Mouse (Mus musculus) ES-CJ7 (cell line): ENCODE data around the gene Nrarp.

Experiments used
- DNase-seq: peaks from one replicate; pipeline ENCODE4 v3.0.0; 2011; ENCODE audit warnings: low read depth, low spot score

The Nrarp gene

GRCm38 (mm10) chr2:25180478-25180903 is at the start of gene Nrarp:
TSS of gene Nrarp (plus strand) at chr2:25180758.
- peak; percentile 96 for DNase-seq

GRCm38 (mm10) chr2:25131601-25132000 is 49.0 kb upstream of the Nrarp start:
- DNase-seq, result no peak

- DNase-seq, result no peak
Observed at GRCm38 (mm10) chr2:25137832-25138231, 42.7 kb upstream of the Nrarp start.

GRCm38 (mm10) chr2:25141185-25141584 is 39.4 kb upstream of the Nrarp start:
- peak; percentile 70 for DNase-seq

GRCm38 (mm10) chr2:25141921-25142320 is 38.6 kb upstream of the Nrarp start:
- no peak for DNase-seq

GRCm38 (mm10) chr2:25145346-25145745 is 35.2 kb upstream of the Nrarp start:
- DNase-seq, result no peak

GRCm38 (mm10) chr2:25147398-25147797 is 33.2 kb upstream of the Nrarp start:
- DNase-seq, result no peak

GRCm38 (mm10) chr2:25147892-25148291 is 32.7 kb upstream of the Nrarp start:
- no peak for DNase-seq

- no peak for DNase-seq
Observed at GRCm38 (mm10) chr2:25149643-25150042, 30.9 kb upstream of the Nrarp start.

- DNase-seq, result no peak
Observed at GRCm38 (mm10) chr2:25151280-25151956, 29.1 kb upstream of the Nrarp start.

- DNase-seq, result no peak
Observed at GRCm38 (mm10) chr2:25156177-25156576, 24.4 kb upstream of the Nrarp start.

- DNase-seq, result peak; percentile 47
Observed at GRCm38 (mm10) chr2:25156990-25157389, 23.6 kb upstream of the Nrarp start.

- DNase-seq, result peak; percentile 73
Observed at GRCm38 (mm10) chr2:25157655-25158054, 22.9 kb upstream of the Nrarp start.

- no peak for DNase-seq
Observed at GRCm38 (mm10) chr2:25167481-25167880, 13.1 kb upstream of the Nrarp start.

- peak; percentile 49 for DNase-seq
Observed at GRCm38 (mm10) chr2:25167919-25168664, 12.5 kb upstream of the Nrarp start.

- peak; percentile 38 for DNase-seq
Observed at GRCm38 (mm10) chr2:25168665-25168978, 11.9 kb upstream of the Nrarp start.

- no peak for DNase-seq
Observed at GRCm38 (mm10) chr2:25169778-25170177, 10.8 kb upstream of the Nrarp start.

- DNase-seq, result no peak
Observed at GRCm38 (mm10) chr2:25170326-25171100, 10.0 kb upstream of the Nrarp start.

- no peak for DNase-seq
Observed at GRCm38 (mm10) chr2:25171101-25171768, 9.3 kb upstream of the Nrarp start.

GRCm38 (mm10) chr2:25171769-25172153 is 8.8 kb upstream of the Nrarp start:
- no peak for DNase-seq

GRCm38 (mm10) chr2:25172629-25173028 is 7.9 kb upstream of the Nrarp start:
- no peak for DNase-seq

- DNase-seq, result no peak
Observed at GRCm38 (mm10) chr2:25173821-25174220, 6.7 kb upstream of the Nrarp start.
